In the genomic region with DNA sequence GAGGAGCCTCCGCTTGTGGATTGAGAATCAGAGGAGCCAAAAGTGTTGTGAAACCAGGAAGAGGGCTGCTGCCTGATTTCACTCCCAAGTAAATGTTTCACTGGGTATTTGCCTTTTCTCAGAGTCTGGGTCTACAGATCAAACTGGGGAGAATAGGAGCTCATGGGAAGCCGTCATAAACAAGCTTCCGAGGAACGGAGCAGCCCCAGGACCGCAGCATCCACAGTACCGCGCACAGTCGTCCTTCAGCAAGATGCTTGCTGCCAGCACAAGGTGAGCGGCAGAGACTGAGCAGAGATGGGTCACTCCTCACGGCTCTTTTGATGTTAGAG, we compare ENCODE assay signal across 15 mouse cellular contexts. TPM values are rescaled to one million over a fixed set of nuclear protein-coding genes. Genes with fewer than 3 reads are reported as not detected.
DNase-seq lines count a peak whose midpoint lies in the region; ATAC-seq and TF ChIP-seq lines count a peak whose summit lies in the region.
"Had no signal": no experiment of that assay in that cellular context is flagged by ENCODE, and none has a peak within 500 bp of the region (broad histone marks: within the 10 kb centered on the region; RNA-seq: fewer than 3 reads in every experiment).

No protein-coding gene starts in this region.

- no peaks in the 10 kb centered on the region for H3K36me3 ChIP-seq in kidney, embryonic 14.5 days (ENCODE audit: control insufficient read depth, insufficient read depth, low read length)
- H3K36me3 ChIP-seq in intestine, postnatal 0 days (ENCODE audit: control insufficient read depth, insufficient read depth) = no peaks in the 10 kb centered on the region
- H3K36me3 ChIP-seq in limb, embryonic 12.5 days = no peaks in the 10 kb centered on the region
- no peaks in the 10 kb centered on the region for H3K36me3 ChIP-seq in macrophage (ENCODE audit: inconsistent target)
- H3K36me3 ChIP-seq in heart, embryonic 12.5 days = no peaks in the 10 kb centered on the region
- no peaks in the 10 kb centered on the region for H3K36me3 ChIP-seq in heart, adult 2 months (ENCODE audit: control insufficient read depth, insufficient read depth, low read length)
- H3K36me3 ChIP-seq: forebrain, embryonic 12.5 days; heart, embryonic 13.5 days; hindbrain, embryonic 13.5 days had no signal

- no peak overlapping the region; the same call in 1 of the 2 replicates for H3K9ac ChIP-seq in kidney, embryonic 14.5 days (ENCODE audit: low read depth, low read length)
- peak overlapping the region; percentile 23 for H3K9ac ChIP-seq in intestine, postnatal 0 days (ENCODE audit: low read depth, low read length)
- no peak overlapping the region for H3K9ac ChIP-seq in limb, embryonic 12.5 days (replicated peaks)
- H3K9ac ChIP-seq in heart, embryonic 12.5 days = no peak overlapping the region
- no peak overlapping the region for H3K9ac ChIP-seq in heart, adult 2 months (ENCODE audit: low read depth, low read length)
- H3K9ac ChIP-seq: forebrain, embryonic 12.5 days; heart, embryonic 13.5 days; hindbrain, embryonic 13.5 days had no signal

- no peak for ATAC-seq in kidney, embryonic 14.5 days (ENCODE audit: low FRiP score, low TSS enrichment)
- ATAC-seq in intestine, postnatal 0 days = peak; percentile 51
- no peak for ATAC-seq in limb, embryonic 12.5 days (ENCODE audit: insufficient number of reproducible peaks, insufficient read depth, low FRiP score, low TSS enrichment, low read depth)
- ATAC-seq in heart, embryonic 12.5 days (ENCODE audit: insufficient number of reproducible peaks, low FRiP score) = no peak

- no peak for TF ChIP-seq POLR2A in heart, adult 2 months (IDR thresholded peaks at IDR 0.05; ENCODE audit: insufficient read depth, low read depth, low read length)

- H3K79me2 ChIP-seq in macrophage (ENCODE audit: inconsistent target) = no peaks in the 10 kb centered on the region
- H3K79me2 ChIP-seq in heart, adult 2 months (replicated peaks; ENCODE audit: control insufficient read depth, insufficient read depth, low read length) = no peaks in the 10 kb centered on the region

- no peak for TF ChIP-seq CTCF in intestine, postnatal 0 days (IDR thresholded peaks at IDR 0.05; ENCODE audit: low read depth)
- TF ChIP-seq CTCF in heart, adult 2 months (IDR thresholded peaks at IDR 0.05) = no peak

- WGBS in kidney, embryonic 14.5 days = 9% methylated on average over 10 of the region's 10 CpGs
- WGBS in intestine, postnatal 0 days = 18% methylated on average over 10 of the region's 10 CpGs
- 10% methylated on average over 10 of the region's 10 CpGs for WGBS in limb, embryonic 12.5 days
- 47% methylated on average over 10 of the region's 10 CpGs for WGBS in macrophage (ENCODE audit: missing documents)
- WGBS in heart, embryonic 12.5 days = 54% methylated on average over 10 of the region's 10 CpGs
- 56% methylated on average over 10 of the region's 10 CpGs for WGBS in heart, adult 2 months

- H3K27me3 ChIP-seq in kidney, embryonic 14.5 days (ENCODE audit: control insufficient read depth, insufficient read depth, low read length) = no peaks in the 10 kb centered on the region
- H3K27me3 ChIP-seq in intestine, postnatal 0 days (replicated peaks; ENCODE audit: control insufficient read depth, insufficient read depth, low read length) = no peaks in the 10 kb centered on the region
- peaks cover 71% of the 10 kb centered on the region for H3K27me3 ChIP-seq in limb, embryonic 12.5 days
- H3K27me3 ChIP-seq in heart, embryonic 12.5 days (replicated peaks) = peaks cover 35% of the 10 kb centered on the region
- H3K27me3 ChIP-seq in heart, adult 2 months (ENCODE audit: control insufficient read depth, insufficient read depth, low read length) = no peaks in the 10 kb centered on the region

- no peak overlapping the region for H3K27ac ChIP-seq in kidney, embryonic 14.5 days (ENCODE audit: low read depth, low read length)
- peak overlapping the region; percentile 90 for H3K27ac ChIP-seq in intestine, postnatal 0 days (ENCODE audit: low read depth, low read length)
- no peak overlapping the region for H3K27ac ChIP-seq in limb, embryonic 12.5 days
- H3K27ac ChIP-seq in macrophage = peak overlapping the region; percentile 83
- no peak overlapping the region for H3K27ac ChIP-seq in heart, embryonic 12.5 days (ENCODE audit: poor library complexity, severe bottlenecking)
- no peak overlapping the region for H3K27ac ChIP-seq in heart, adult 2 months
- H3K27ac ChIP-seq: forebrain, embryonic 12.5 days; gastrocnemius, adult 2 months; heart, embryonic 13.5 days; hindbrain, embryonic 13.5 days had no signal

- TF ChIP-seq EP300 in heart, adult 2 months (IDR thresholded peaks at IDR 0.05; ENCODE audit: insufficient read depth, low read depth, low read length) = no peak

- DNase-seq in kidney, adult 18-20 months = peak; percentile 27
- DNase-seq in retina, embryonic 14.5 days (ENCODE audit: low spot score) = no peak
- DNase-seq in heart, adult 2 months = no peak
- DNase-seq: cerebellum, adult 18-20 months; gastrocnemius, adult 2 months; thymus, postnatal 4 days had no signal

- intact Hi-C loops in heart, adult 2 months (cut with DNase I) = loop anchor here (2.0 kb wide), 1 partner anchor 14 kb away; no protein-coding TSS in a partner anchor

- no peak overlapping the region for H3K4me3 ChIP-seq in kidney, embryonic 14.5 days (ENCODE audit: low read length)
- peak overlapping the region; percentile 47 for H3K4me3 ChIP-seq in intestine, postnatal 0 days (ENCODE audit: low read depth, low read length)
- peak overlapping the region; percentile 20 for H3K4me3 ChIP-seq in limb, embryonic 12.5 days (replicated peaks)
- H3K4me3 ChIP-seq in macrophage (ENCODE audit: inconsistent target) = no peak overlapping the region
- H3K4me3 ChIP-seq in heart, embryonic 12.5 days = no peak overlapping the region
- no peak overlapping the region for H3K4me3 ChIP-seq in heart, adult 2 months
- H3K4me3 ChIP-seq: forebrain, embryonic 12.5 days; gastrocnemius, adult 2 months; heart, embryonic 13.5 days; hindbrain, embryonic 13.5 days had no signal

- H3K4me1 ChIP-seq in kidney, embryonic 14.5 days (ENCODE audit: control insufficient read depth, insufficient read depth, low read length) = peaks cover 4% of the 10 kb centered on the region
- no peaks in the 10 kb centered on the region; the same call in none of the 2 replicates for H3K4me1 ChIP-seq in intestine, postnatal 0 days (replicated peaks; ENCODE audit: control insufficient read depth, insufficient read depth, low read length)
- peaks cover 37% of the 10 kb centered on the region for H3K4me1 ChIP-seq in limb, embryonic 12.5 days (replicated peaks)
- peaks cover 23% of the 10 kb centered on the region for H3K4me1 ChIP-seq in heart, embryonic 12.5 days (replicated peaks)
- no peaks in the 10 kb centered on the region for H3K4me1 ChIP-seq in heart, adult 2 months (ENCODE audit: control insufficient read depth, insufficient read depth, low read length)

- no peak overlapping the region; the same call in 1 of the 2 replicates for H3K4me2 ChIP-seq in kidney, embryonic 14.5 days (replicated peaks; ENCODE audit: low read depth, low read length)
- peak overlapping the region; percentile 60 for H3K4me2 ChIP-seq in intestine, postnatal 0 days (replicated peaks; ENCODE audit: low read depth)
- peak overlapping the region; percentile 45 for H3K4me2 ChIP-seq in limb, embryonic 12.5 days
- H3K4me2 ChIP-seq in heart, embryonic 12.5 days = no peak overlapping the region
- H3K4me2 ChIP-seq: forebrain, embryonic 12.5 days; heart, embryonic 13.5 days; hindbrain, embryonic 13.5 days had no signal

- no peaks in the 10 kb centered on the region for H3K9me3 ChIP-seq in kidney, embryonic 14.5 days (ENCODE audit: control insufficient read depth, low read length)
- H3K9me3 ChIP-seq in intestine, postnatal 0 days (ENCODE audit: control insufficient read depth) = no peaks in the 10 kb centered on the region
- H3K9me3 ChIP-seq in limb, embryonic 12.5 days = no peaks in the 10 kb centered on the region
- no peaks in the 10 kb centered on the region for H3K9me3 ChIP-seq in heart, embryonic 12.5 days (replicated peaks)
- H3K9me3 ChIP-seq: forebrain, embryonic 12.5 days; heart, embryonic 13.5 days; hindbrain, embryonic 13.5 days had no signal

RNA-seq across cellular contexts. Expression of gene Stra6l, which starts 0.3 kb away (rescaled TPM):
- polyA plus RNA-seq in kidney, embryonic 14.5 days (2014; fragmentation: Nextera tagmentation; extraction: Ambion mirVana) = 0.29 and 0.61 TPM in 2 replicates
- 47.9 and 59.0 TPM in 2 replicates for polyA plus RNA-seq in intestine, postnatal 0 days (2015; fragmentation: Nextera tagmentation; extraction: Ambion mirVana)
- 1.7 and 2.0 TPM in 2 replicates for polyA plus RNA-seq in limb, embryonic 12.5 days (2016; fragmentation: Nextera tagmentation; extraction: Ambion mirVana)
- 10 to 100 TPM in 25 of 26 experiments, 1 to 10 TPM in 1; 6.7 to 66.4 (median 35.6) TPM for total RNA-seq in macrophage (2018; cell fraction: chromatin; rRNA removed)
- 10 to 100 TPM in 9 of 26 experiments, 1 to 10 TPM in 17; 2.6 to 13.9 (median 5.9) TPM for total RNA-seq in macrophage (2018; cell fraction: cytosol; rRNA removed)
- total RNA-seq in macrophage (2018; cell fraction: nucleus; rRNA removed) = 10 to 100 TPM in 24 of 26 experiments, 1 to 10 TPM in 2; 7.5 to 51.4 (median 25.6) TPM
- 3.8 to 6.1 TPM (median 5.7 TPM) in 3 replicates for polyA plus RNA-seq in macrophage (2018)
- polyA plus RNA-seq in heart, embryonic 12.5 days (2016; fragmentation: Nextera tagmentation; extraction: Ambion mirVana) = 0.15 TPM in 2 replicates
- total RNA-seq in heart, adult 2 months (2021) = not detected
- polyA plus RNA-seq in heart, adult 2 months (2012; rRNA removed) = 0.06 TPM in 2 replicates
- total RNA-seq: gastrocnemius, adult 2 months; left cerebral cortex, postnatal 14 days had no signal

RNA-seq across cellular contexts. Expression of gene Igfbpl1, which starts 22.1 kb away (rescaled TPM):
- polyA plus RNA-seq in kidney, embryonic 14.5 days (2014; fragmentation: Nextera tagmentation; extraction: Ambion mirVana) = 0.14 TPM in 2 replicates
- 0.16 and 0.18 TPM in 2 replicates for polyA plus RNA-seq in intestine, postnatal 0 days (2015; fragmentation: Nextera tagmentation; extraction: Ambion mirVana)
- polyA plus RNA-seq in limb, embryonic 12.5 days (2016; fragmentation: Nextera tagmentation; extraction: Ambion mirVana) = 0.46 and 0.48 TPM in 2 replicates
- total RNA-seq in macrophage (2018; cell fraction: chromatin; rRNA removed) = not detected
- total RNA-seq in macrophage (2018; cell fraction: cytosol; rRNA removed) = not detected
- not detected for total RNA-seq in macrophage (2018; cell fraction: nucleus; rRNA removed)
- polyA plus RNA-seq in macrophage (2018) = not detected in 3 replicates
- polyA plus RNA-seq in heart, embryonic 12.5 days (2016; fragmentation: Nextera tagmentation; extraction: Ambion mirVana) = 6.1 and 7.0 TPM in 2 replicates
- under 1 TPM; 0.16 to 0.20 TPM for total RNA-seq in heart, adult 2 months (2021)
- polyA plus RNA-seq in heart, adult 2 months (2012; rRNA removed) = 1.00 and 1.0 TPM in 2 replicates
- total RNA-seq: gastrocnemius, adult 2 months had no signal

RNA-seq across cellular contexts. Expression of gene Ccdc180, which starts 41.3 kb away (rescaled TPM):
- polyA plus RNA-seq in kidney, embryonic 14.5 days (2014; fragmentation: Nextera tagmentation; extraction: Ambion mirVana) = 0.16 and 0.80 TPM in 2 replicates
- polyA plus RNA-seq in intestine, postnatal 0 days (2015; fragmentation: Nextera tagmentation; extraction: Ambion mirVana) = 0.14 TPM in 2 replicates
- 0.06 TPM in 1 of 2 replicates, not detected in the other for polyA plus RNA-seq in limb, embryonic 12.5 days (2016; fragmentation: Nextera tagmentation; extraction: Ambion mirVana)
- 1 to 10 TPM in 1 of 26 experiments, under 1 TPM in 13, not detected in 12; 0.12 to 1.3 (median 0.32) TPM for total RNA-seq in macrophage (2018; cell fraction: chromatin; rRNA removed)
- under 1 TPM; 0.04 to 0.28 (median 0.15) TPM for total RNA-seq in macrophage (2018; cell fraction: cytosol; rRNA removed)
- under 1 TPM in 18 of 26 experiments, not detected in 8; 0.15 to 0.63 (median 0.29) TPM for total RNA-seq in macrophage (2018; cell fraction: nucleus; rRNA removed)
- 0.04 to 0.13 TPM (median 0.09 TPM) in 3 replicates for polyA plus RNA-seq in macrophage (2018)
- polyA plus RNA-seq in heart, embryonic 12.5 days (2016; fragmentation: Nextera tagmentation; extraction: Ambion mirVana) = 0.15 and 0.18 TPM in 2 replicates
- total RNA-seq in heart, adult 2 months (2021) = not detected
- 0.20 TPM in 1 of 2 replicates, not detected in the other for polyA plus RNA-seq in heart, adult 2 months (2012; rRNA removed)
- total RNA-seq: gastrocnemius, adult 2 months had no signal

RNA-seq across cellular contexts. Expression of gene Aldh1b1, which starts 50.0 kb away (rescaled TPM):
- polyA plus RNA-seq in kidney, embryonic 14.5 days (2014; fragmentation: Nextera tagmentation; extraction: Ambion mirVana) = 2.0 and 2.2 TPM in 2 replicates
- polyA plus RNA-seq in intestine, postnatal 0 days (2015; fragmentation: Nextera tagmentation; extraction: Ambion mirVana) = 350 and 391 TPM in 2 replicates
- 1.2 and 1.3 TPM in 2 replicates for polyA plus RNA-seq in limb, embryonic 12.5 days (2016; fragmentation: Nextera tagmentation; extraction: Ambion mirVana)
- total RNA-seq in macrophage (2018; cell fraction: chromatin; rRNA removed) = 1 to 10 TPM in 19 of 26 experiments, under 1 TPM in 4, not detected in 3; 0.55 to 8.0 (median 3.2) TPM
- total RNA-seq in macrophage (2018; cell fraction: cytosol; rRNA removed) = 10 to 100 TPM in 13 of 26 experiments, 1 to 10 TPM in 13; 4.6 to 42.4 (median 11.5) TPM
- total RNA-seq in macrophage (2018; cell fraction: nucleus; rRNA removed) = 10 to 100 TPM in 11 of 26 experiments, 1 to 10 TPM in 15; 1.4 to 44.3 (median 6.1) TPM
- 5.7 to 8.5 TPM (median 8.3 TPM) in 3 replicates for polyA plus RNA-seq in macrophage (2018)
- 104 and 107 TPM in 2 replicates for polyA plus RNA-seq in heart, embryonic 12.5 days (2016; fragmentation: Nextera tagmentation; extraction: Ambion mirVana)
- 10 to 100 TPM; 12.3 to 12.7 TPM for total RNA-seq in heart, adult 2 months (2021)
- 18.9 and 22.2 TPM in 2 replicates for polyA plus RNA-seq in heart, adult 2 months (2012; rRNA removed)

Comparison
In these comparisons a context has a peak if more than half of its experiments do, and no peak if none do; other contexts are left out.
1. H3K27ac ChIP-seq: peak in intestine, postnatal 0 days (single experiment) and macrophage (single experiment); none in kidney, embryonic 14.5 days (single experiment), limb, embryonic 12.5 days (single experiment), heart, embryonic 12.5 days (single experiment) and heart, adult 2 months (single experiment).
2. H3K4me2 ChIP-seq: peak in intestine, postnatal 0 days (single experiment) and limb, embryonic 12.5 days (single experiment); none in kidney, embryonic 14.5 days (single experiment) and heart, embryonic 12.5 days (single experiment).
3. H3K4me3 ChIP-seq: peak in intestine, postnatal 0 days (single experiment) and limb, embryonic 12.5 days (single experiment); none in kidney, embryonic 14.5 days (single experiment), macrophage (single experiment), heart, embryonic 12.5 days (single experiment) and heart, adult 2 months (single experiment).